Comparison of ENCODE assay signal across 28 mouse cellular contexts in genomic region chr3:10823022-10823421, GRCm38 (mm10).
"Had no signal": no experiment of that assay in that cellular context is flagged by ENCODE, and none has a peak within 500 bp of the region (broad histone marks: within the 10 kb centered on the region; RNA-seq: fewer than 3 reads in every experiment).

No protein-coding gene starts in this region.

- H3K27me3 ChIP-seq: limb, embryonic 12.5 days; limb, embryonic 13.5 days; limb, embryonic 15.5 days; liver, embryonic 12.5 days; liver, embryonic 13.5 days; liver, embryonic 15.5 days; lung, embryonic 15.5 days; megakaryocyte, embryonic 14.5 days; midbrain, embryonic 12.5 days; neural tube, embryonic 12.5 days had no signal

- H3K9ac ChIP-seq: limb, embryonic 12.5 days; limb, embryonic 13.5 days; limb, embryonic 15.5 days; liver, embryonic 12.5 days; liver, embryonic 13.5 days; liver, embryonic 14.5 days; liver, embryonic 15.5 days; liver, postnatal 0 days; lung, embryonic 14.5 days; lung, embryonic 15.5 days; midbrain, embryonic 12.5 days; neural tube, embryonic 12.5 days had no signal

- H3K27ac ChIP-seq: limb, embryonic 10.5 days; limb, embryonic 12.5 days; limb, embryonic 13.5 days; limb, embryonic 15.5 days; liver, embryonic 12.5 days; liver, embryonic 13.5 days; liver, embryonic 14.5 days; liver, embryonic 15.5 days; lung, embryonic 15.5 days; macrophage; midbrain, embryonic 10.5 days; midbrain, embryonic 12.5 days; neural tube, embryonic 12.5 days had no signal

- H3K9me3 ChIP-seq: limb, embryonic 10.5 days; limb, embryonic 12.5 days; limb, embryonic 13.5 days; limb, embryonic 15.5 days; liver, embryonic 12.5 days; liver, embryonic 13.5 days; liver, embryonic 15.5 days; lung, embryonic 15.5 days; megakaryocyte, embryonic 14.5 days; midbrain, embryonic 10.5 days; midbrain, embryonic 12.5 days; neural tube, embryonic 12.5 days had no signal

- H3K4me2 ChIP-seq: limb, embryonic 12.5 days; limb, embryonic 13.5 days; limb, embryonic 15.5 days; liver, embryonic 11.5 days; liver, embryonic 12.5 days; liver, embryonic 13.5 days; liver, embryonic 15.5 days; lung, embryonic 14.5 days; lung, embryonic 15.5 days; midbrain, embryonic 11.5 days; midbrain, embryonic 12.5 days; neural tube, embryonic 12.5 days had no signal

- H3K4me1 ChIP-seq: limb, embryonic 10.5 days; limb, embryonic 12.5 days; limb, embryonic 13.5 days; limb, embryonic 15.5 days; liver, embryonic 12.5 days; liver, embryonic 13.5 days; liver, embryonic 15.5 days; lung, embryonic 15.5 days; megakaryocyte, embryonic 14.5 days; midbrain, embryonic 10.5 days; midbrain, embryonic 12.5 days; neural tube, embryonic 12.5 days had no signal

- ATAC-seq: liver, embryonic 12.5 days; liver, postnatal 0 days; lung, postnatal 0 days had no signal

- H3K36me3 ChIP-seq: limb, embryonic 10.5 days; limb, embryonic 12.5 days; limb, embryonic 13.5 days; limb, embryonic 15.5 days; liver, embryonic 12.5 days; liver, embryonic 13.5 days; liver, embryonic 15.5 days; lung, embryonic 15.5 days; midbrain, embryonic 10.5 days; midbrain, embryonic 12.5 days; neural tube, embryonic 12.5 days had no signal

- H3K4me3 ChIP-seq: limb, embryonic 10.5 days; limb, embryonic 12.5 days; limb, embryonic 13.5 days; limb, embryonic 15.5 days; liver, embryonic 12.5 days; liver, embryonic 13.5 days; liver, embryonic 15.5 days; lung, embryonic 15.5 days; megakaryocyte, embryonic 14.5 days; midbrain, embryonic 10.5 days; midbrain, embryonic 12.5 days; myocyte; neural tube, embryonic 12.5 days had no signal

- DNase-seq: left cerebral cortex, postnatal 4 days; liver; liver, embryonic 13.5 days; liver, postnatal 0 days; lung, adult 18-20 months; lung, adult 2 months; lung, embryonic 14.5 days; lung, postnatal 10 days; lung, postnatal 14 days; lung, postnatal 36 days; lung, postnatal 4 days had no signal
